Mouse (Mus musculus) hindbrain, embryonic 13.5 days (tissue): ENCODE data around the gene Bik. TPM values are rescaled to one million over a fixed set of nuclear protein-coding genes. Genes with fewer than 3 reads are reported as not detected.
A peak's percentile ranks its signal among the peaks of the same experiment; 100 is the strongest.

Experiments
- ATAC-seq: fragments of 200-750 bp; cut with Nextera tagmentation; 2 replicates; pipeline ENCODE4 v1.8.0; 2017; ENCODE audit warnings: moderate TSS enrichment; ENCODE audit not compliant: low FRiP score
- H3K27ac ChIP-seq: fragments of 300-500 bp; sonication (generic); 2 replicates; pipeline ENCODE4 v1.5.1; 2015; ENCODE audit warnings: inconsistent platforms, mild to moderate bottlenecking, moderate library complexity
- H3K27me3 ChIP-seq: fragments of 300-500 bp; sonication (generic); 2 replicates; pipeline ENCODE4 v1.6.1; 2015; ENCODE audit warnings: mild to moderate bottlenecking, inconsistent platforms
- H3K36me3 ChIP-seq: fragments of 300-500 bp; sonication (generic); 2 replicates; pipeline ENCODE4 v1.6.1; 2015; ENCODE audit warnings: mild to moderate bottlenecking, inconsistent platforms
- H3K4me1 ChIP-seq: fragments of 300-500 bp; sonication (generic); replicated peaks from 2 replicates; pipeline ENCODE4 v1.6.1; 2015; ENCODE audit warnings: inconsistent platforms
- H3K4me2 ChIP-seq: fragments of 300-500 bp; sonication (generic); 2 replicates; pipeline ENCODE4 v1.6.1; 2015; ENCODE audit warnings: inconsistent platforms, mild to moderate bottlenecking, moderate library complexity
- H3K4me3 ChIP-seq: fragments of 300-500 bp; sonication (generic); 2 replicates; pipeline ENCODE4 v1.5.1; 2015; ENCODE audit warnings: mild to moderate bottlenecking, inconsistent platforms
- H3K9ac ChIP-seq: fragments of 300-500 bp; sonication (generic); 2 replicates; pipeline ENCODE4 v1.6.1; 2015; ENCODE audit warnings: mild to moderate bottlenecking, inconsistent platforms
- H3K9me3 ChIP-seq: fragments of 300-500 bp; sonication (generic); 2 replicates; pipeline ENCODE4 v1.6.1; 2016; ENCODE audit warnings: inconsistent platforms
- WGBS: fragments of 180-500 bp; shearing (Covaris S2); methylation state at CpG from one replicate; pipeline ENCODE4 v1.1.7; 2015; 5-methylcytosine and 5-hydroxymethylcytosine counted together
- polyA plus RNA-seq: library from polyadenylated mRNA; unstranded; fragments of >200 nt; fragmentation: Nextera tagmentation; extraction: Ambion mirVana; gene quantifications from 2 replicates; pipeline ENCODE4 v1.2.1, GENCODE M21; 2015

Gene Bik
- polyA plus RNA-seq = 0.63 and 1.5 TPM in 2 replicates

DNA sequence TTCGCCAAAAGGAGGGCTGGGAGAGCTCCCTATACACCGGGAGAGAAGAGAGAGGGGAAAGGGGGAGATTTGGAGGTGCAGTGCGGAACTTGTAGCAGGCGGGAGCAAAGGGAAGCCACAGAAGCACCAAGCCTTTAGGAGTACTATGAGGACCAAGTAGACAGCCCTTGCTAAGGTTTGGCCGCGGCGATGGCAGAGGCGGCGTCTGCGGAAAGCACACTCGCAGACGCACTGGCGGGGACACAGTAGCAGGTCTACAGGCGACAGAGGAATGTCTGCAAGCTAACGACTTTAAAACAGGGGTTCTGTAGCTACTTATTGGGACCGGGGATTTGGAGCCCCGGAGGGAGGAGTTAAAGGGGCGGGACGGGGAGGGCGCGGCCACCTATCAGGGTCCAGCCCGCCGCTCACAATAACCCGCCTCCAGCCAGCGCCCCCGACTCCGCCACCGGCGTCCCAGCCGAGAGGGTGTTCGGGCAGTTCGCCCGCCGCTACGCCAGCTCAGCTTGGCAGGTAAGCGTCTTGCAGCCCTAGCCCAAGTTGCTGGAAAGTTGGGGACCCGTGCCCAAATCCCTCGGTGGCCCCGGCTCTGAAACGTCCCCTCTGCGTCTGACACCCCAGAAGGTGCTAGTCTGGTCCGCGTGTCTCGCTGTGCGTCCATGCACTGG is at the start of gene Bik:
Bik (plus strand) TSS at position 439 of the 668 bp plus-strand sequence.
- Histone ChIP-seq H3K9me3 (no peaks in the 10 kb centered on the region), H3K27ac (no peak within 1 kb of the TSS), H3K4me3 (peak within 1 kb of the TSS; percentile 49), H3K27me3 (peaks cover 49% of the 10 kb centered on the region), H3K4me2 (peak within 1 kb of the TSS; percentile 82), H3K4me1 (peaks cover 28% of the 10 kb centered on the region), H3K36me3 (no peaks in the 10 kb centered on the region), H3K9ac (peak within 1 kb of the TSS; percentile 66)
- WGBS = under 1% methylated on average over 38 of the region's 45 CpGs
- peak; percentile 68; the same call in 1 of the 2 replicates for ATAC-seq

DNA sequence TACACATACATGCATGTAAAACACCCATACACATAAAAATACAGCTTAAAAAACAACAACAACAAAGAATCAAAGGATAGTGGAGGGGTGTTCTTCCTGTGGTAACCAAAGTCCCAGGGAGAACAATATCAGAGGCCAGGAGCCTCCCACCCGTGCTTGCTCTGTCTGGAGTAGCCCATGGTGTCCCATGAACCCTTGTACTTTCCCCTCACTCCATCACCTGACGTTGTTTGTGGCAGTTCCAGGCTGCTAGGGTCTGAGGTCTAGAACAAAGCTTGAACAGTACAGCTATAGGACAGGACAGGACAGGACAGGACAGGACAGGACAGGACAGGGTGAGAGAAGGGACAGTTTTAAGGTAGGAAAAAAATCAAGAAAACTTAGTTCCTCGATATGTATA is 48.6 kb upstream of the Bik start:
- WGBS = 78% methylated on average over 3 of the region's 3 CpGs

DNA sequence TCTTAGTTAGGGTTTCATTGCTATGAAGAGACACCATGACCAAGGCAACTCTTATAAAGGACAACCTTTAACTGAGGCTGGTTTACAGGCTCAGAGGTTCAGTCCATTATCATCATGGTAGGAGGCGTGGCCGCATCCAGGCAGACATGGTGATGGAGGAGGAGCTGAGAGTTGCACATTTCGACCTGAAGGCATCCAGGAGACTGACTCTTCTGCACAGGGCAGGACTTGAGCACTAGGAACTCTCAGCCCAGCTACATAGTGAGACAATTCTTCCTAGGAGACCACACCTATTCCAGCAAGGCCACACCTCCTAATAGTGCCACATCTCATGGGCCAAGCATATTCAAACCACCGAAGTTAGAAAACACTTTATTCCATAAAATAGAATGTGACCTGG is 46.8 kb upstream of the Bik start:
- no peak overlapping the region for H3K4me3 ChIP-seq
- no peak overlapping the region for H3K4me2 ChIP-seq

More for the DNA sequence above, 48.6 kb upstream of the Bik start:
- Histone ChIP-seq H3K9ac (no peak overlapping the region), H3K27me3 (no peaks in the 10 kb centered on the region), H3K4me2 (no peak overlapping the region), H3K27ac (no peak overlapping the region), H3K4me3 (no peak overlapping the region), H3K4me1 (peaks cover 6% of the 10 kb centered on the region; the same call in 1 of the 2 replicates), H3K9me3 (no peaks in the 10 kb centered on the region), H3K36me3 (peaks cover 11% of the 10 kb centered on the region; the same call in 1 of the 2 replicates)
- no peak for ATAC-seq

DNA sequence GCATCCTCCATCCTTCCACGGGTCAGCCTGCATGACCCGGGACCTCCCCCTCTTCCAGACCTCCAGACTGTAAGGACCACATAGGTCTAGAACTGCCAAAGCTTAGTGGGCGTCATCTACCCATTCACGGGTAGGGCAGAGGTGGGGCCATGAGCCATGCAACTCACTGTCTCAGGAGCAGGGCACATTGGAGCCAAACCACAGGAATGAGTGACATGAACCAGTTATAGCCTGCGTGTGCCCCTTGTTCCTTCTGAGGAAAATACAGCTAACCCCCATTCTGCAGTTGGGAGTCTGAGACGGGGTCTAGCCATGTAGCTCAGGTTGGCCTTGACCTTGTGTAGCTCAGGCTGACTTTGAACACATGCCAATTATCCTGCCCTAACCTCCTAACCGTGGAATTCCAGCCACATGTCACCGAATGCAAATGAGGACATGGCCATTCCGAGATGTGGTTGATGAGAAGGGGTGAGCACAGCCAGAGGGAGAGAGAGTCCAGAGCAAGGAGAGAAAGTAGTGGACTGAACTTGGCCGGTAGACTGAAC is 45.4 kb upstream of the Bik start:
- 70% methylated on average over 10 of the region's 10 CpGs for WGBS
- H3K4me1 ChIP-seq = no peaks in the 10 kb centered on the region; the same call in 1 of the 2 replicates
- no peaks in the 10 kb centered on the region for H3K9me3 ChIP-seq
- no peaks in the 10 kb centered on the region for H3K27me3 ChIP-seq
- H3K27ac ChIP-seq = no peak overlapping the region
- no peak overlapping the region for H3K4me2 ChIP-seq
- no peak overlapping the region for H3K9ac ChIP-seq
- H3K4me3 ChIP-seq = no peak overlapping the region
- peaks cover 36% of the 10 kb centered on the region for H3K36me3 ChIP-seq
- no peak for ATAC-seq

More for the DNA sequence above, 46.8 kb upstream of the Bik start:
- WGBS = 87% methylated on average over 4 of the region's 4 CpGs
- Histone ChIP-seq H3K9me3 (no peaks in the 10 kb centered on the region), H3K4me1 (no peaks in the 10 kb centered on the region; the same call in 1 of the 2 replicates), H3K36me3 (peaks cover 21% of the 10 kb centered on the region), H3K27ac (no peak overlapping the region), H3K27me3 (no peaks in the 10 kb centered on the region), H3K9ac (no peak overlapping the region)
- ATAC-seq = no peak

DNA sequence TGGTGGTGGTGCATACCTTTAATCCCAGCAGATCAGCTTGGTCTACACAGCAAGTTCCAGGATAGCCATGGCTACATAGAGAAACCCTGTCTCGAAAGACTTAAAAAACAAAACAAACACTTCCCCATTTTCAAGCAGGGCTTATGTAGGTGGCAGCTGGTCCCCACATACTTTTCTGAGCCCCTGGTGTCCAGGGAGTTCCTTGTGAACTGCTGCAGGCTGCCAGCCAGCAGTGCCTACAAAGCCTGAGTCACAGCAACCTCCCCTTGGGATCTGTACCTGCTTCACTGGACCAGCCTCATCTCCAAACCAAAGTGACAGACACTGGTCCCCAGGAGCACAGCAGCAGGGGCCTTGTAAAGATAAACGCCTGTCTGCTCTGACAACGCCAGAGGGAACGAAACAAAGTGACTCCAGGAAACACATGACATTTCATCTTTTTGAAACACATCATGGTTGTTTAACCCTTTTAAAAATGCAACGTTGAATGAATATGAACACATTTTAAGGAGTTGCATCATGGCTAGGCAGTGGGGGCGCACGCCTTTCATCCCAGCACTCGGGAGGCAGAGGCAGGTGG is 43.9 kb upstream of the Bik start:
- Histone ChIP-seq H3K27ac (no peak overlapping the region), H3K27me3 (no peaks in the 10 kb centered on the region), H3K9ac (no peak overlapping the region), H3K9me3 (no peaks in the 10 kb centered on the region), H3K36me3 (peaks cover 51% of the 10 kb centered on the region), H3K4me2 (no peak overlapping the region), H3K4me3 (no peak overlapping the region), H3K4me1 (no peaks in the 10 kb centered on the region; the same call in 1 of the 2 replicates)
- ATAC-seq = no peak
- WGBS = 72% methylated on average over 8 of the region's 8 CpGs

DNA sequence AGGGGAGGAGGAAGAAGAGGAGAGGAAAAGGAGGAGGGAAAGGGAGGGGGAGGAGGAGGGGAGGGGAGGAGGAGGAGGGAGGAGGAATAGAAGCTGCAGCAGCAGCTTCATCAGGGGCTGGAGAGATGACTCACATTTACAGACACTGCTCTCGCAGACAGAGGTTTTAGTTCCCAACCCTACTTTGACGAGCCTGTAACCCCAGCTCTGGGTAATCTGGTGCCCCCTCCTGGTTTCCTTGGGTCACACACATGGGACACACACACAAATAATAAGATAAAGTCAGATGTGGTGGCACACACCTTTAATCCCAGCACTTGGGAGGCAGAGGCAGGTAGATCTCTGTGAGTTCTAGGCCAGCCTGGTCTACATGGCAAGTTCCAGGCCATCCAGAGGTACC is 43.2 kb upstream of the Bik start:
- Histone ChIP-seq H3K27me3 (no peaks in the 10 kb centered on the region), H3K36me3 (peaks cover 58% of the 10 kb centered on the region), H3K4me1 (no peaks in the 10 kb centered on the region; the same call in 1 of the 2 replicates), H3K27ac (no peak overlapping the region), H3K9ac (no peak overlapping the region), H3K4me3 (no peak overlapping the region), H3K9me3 (no peaks in the 10 kb centered on the region), H3K4me2 (no peak overlapping the region)
- 47% methylated on average over 2 of the region's 2 CpGs for WGBS
- ATAC-seq = no peak

GRCm38 (mm10) chr15:83484311-83484710 is 42.4 kb upstream of the Bik start:
- Histone ChIP-seq H3K4me1 (no peaks in the 10 kb centered on the region; the same call in 1 of the 2 replicates), H3K27me3 (no peaks in the 10 kb centered on the region), H3K4me2 (no peak overlapping the region), H3K9ac (no peak overlapping the region), H3K27ac (no peak overlapping the region), H3K9me3 (no peaks in the 10 kb centered on the region), H3K36me3 (peaks cover 65% of the 10 kb centered on the region), H3K4me3 (no peak overlapping the region)
- ATAC-seq = no peak
- WGBS = 97% methylated on average over 10 of the region's 10 CpGs

- H3K36me3 ChIP-seq = peaks cover 91% of the 10 kb centered on the region
- ATAC-seq = no peak
- H3K27ac ChIP-seq = no peak overlapping the region
- no peaks in the 10 kb centered on the region for H3K9me3 ChIP-seq
- no peaks in the 10 kb centered on the region for H3K27me3 ChIP-seq
- H3K9ac ChIP-seq = no peak overlapping the region
- H3K4me3 ChIP-seq = no peak overlapping the region
- no peak overlapping the region for H3K4me2 ChIP-seq
- no peaks in the 10 kb centered on the region; the same call in 1 of the 2 replicates for H3K4me1 ChIP-seq
- WGBS = 70% methylated on average over 9 of the region's 9 CpGs
Measured at GRCm38 (mm10) chr15:83487477-83488115, 39.1 kb upstream of the Bik start.

DNA sequence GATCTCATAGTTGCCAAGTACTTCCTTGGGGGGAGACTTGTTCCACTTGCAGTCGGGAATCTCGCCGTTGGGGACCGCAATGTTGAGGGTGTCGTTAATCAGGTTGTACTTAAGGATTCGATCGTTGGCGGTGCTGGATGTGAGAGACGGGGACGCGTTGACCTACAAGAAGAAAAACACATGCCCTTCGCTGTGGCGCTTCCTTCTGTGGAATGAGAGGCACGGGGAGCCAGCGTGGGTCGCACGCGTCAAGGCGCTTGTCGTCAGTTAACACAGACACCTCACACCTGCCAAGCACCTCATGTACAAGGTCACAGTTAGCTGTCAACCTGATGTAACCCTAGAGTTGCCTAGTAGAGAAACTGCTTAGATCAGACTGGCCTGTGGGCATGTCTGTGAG is 37.2 kb upstream of the Bik start:
- H3K4me1 ChIP-seq = no peaks in the 10 kb centered on the region
- H3K9me3 ChIP-seq = no peaks in the 10 kb centered on the region
- no peak overlapping the region for H3K9ac ChIP-seq
- H3K27me3 ChIP-seq = no peaks in the 10 kb centered on the region
- H3K27ac ChIP-seq = no peak overlapping the region
- no peak overlapping the region for H3K4me3 ChIP-seq
- ATAC-seq = no peak
- WGBS = 93% methylated on average over 20 of the region's 20 CpGs
- H3K4me2 ChIP-seq = no peak overlapping the region
- peaks cover 95% of the 10 kb centered on the region for H3K36me3 ChIP-seq

GRCm38 (mm10) chr15:83491891-83492290 is 34.8 kb upstream of the Bik start:
- WGBS = 95% methylated on average over 5 of the region's 5 CpGs
- Histone ChIP-seq H3K9me3 (no peaks in the 10 kb centered on the region), H3K9ac (no peak overlapping the region), H3K27ac (no peak overlapping the region), H3K4me2 (no peak overlapping the region), H3K27me3 (no peaks in the 10 kb centered on the region), H3K4me3 (no peak overlapping the region), H3K4me1 (no peaks in the 10 kb centered on the region), H3K36me3 (peaks cover 98% of the 10 kb centered on the region)
- no peak for ATAC-seq

- Histone ChIP-seq H3K4me3 (no peak overlapping the region), H3K9me3 (no peaks in the 10 kb centered on the region), H3K4me1 (no peaks in the 10 kb centered on the region), H3K27ac (no peak overlapping the region), H3K9ac (no peak overlapping the region), H3K4me2 (no peak overlapping the region), H3K27me3 (no peaks in the 10 kb centered on the region), H3K36me3 (peaks cover 99% of the 10 kb centered on the region)
- WGBS = 92% methylated on average over 7 of the region's 7 CpGs
- ATAC-seq = no peak
Measured at GRCm38 (mm10) chr15:83493856-83494571, 32.6 kb upstream of the Bik start.

DNA sequence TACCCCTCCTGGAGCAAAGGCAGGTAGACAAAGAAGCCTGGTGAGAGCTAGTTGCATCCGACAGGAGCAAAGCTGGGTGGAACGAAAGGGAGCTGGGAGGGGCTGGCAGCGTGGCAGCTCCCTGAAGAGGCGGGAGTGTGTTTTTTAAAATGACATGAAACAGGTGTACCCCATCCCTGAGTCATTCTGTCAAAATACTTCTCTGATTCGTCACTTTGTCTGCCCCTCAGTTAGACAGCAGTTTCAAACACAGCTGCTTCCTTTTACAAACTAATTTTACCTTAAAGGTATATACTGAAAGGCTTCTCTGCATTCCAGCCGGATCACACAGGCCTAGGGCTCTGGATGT is 32.1 kb upstream of the Bik start:
- WGBS = 84% methylated on average over 6 of the region's 6 CpGs
- Histone ChIP-seq H3K36me3 (peaks cover 99% of the 10 kb centered on the region), H3K9ac (no peak overlapping the region), H3K4me2 (no peak overlapping the region), H3K9me3 (no peaks in the 10 kb centered on the region), H3K4me1 (no peaks in the 10 kb centered on the region), H3K4me3 (no peak overlapping the region), H3K27ac (no peak overlapping the region), H3K27me3 (no peaks in the 10 kb centered on the region)
- ATAC-seq = no peak
